Mouse (Mus musculus) left cerebral cortex, adult 11 months (tissue): ENCODE data around the gene Pbx3.

Experiments
- DNase-seq: peaks from one replicate; pipeline ENCODE4 v3.0.0; 2022; ENCODE audit warnings: low spot score

The Pbx3 gene

DNA sequence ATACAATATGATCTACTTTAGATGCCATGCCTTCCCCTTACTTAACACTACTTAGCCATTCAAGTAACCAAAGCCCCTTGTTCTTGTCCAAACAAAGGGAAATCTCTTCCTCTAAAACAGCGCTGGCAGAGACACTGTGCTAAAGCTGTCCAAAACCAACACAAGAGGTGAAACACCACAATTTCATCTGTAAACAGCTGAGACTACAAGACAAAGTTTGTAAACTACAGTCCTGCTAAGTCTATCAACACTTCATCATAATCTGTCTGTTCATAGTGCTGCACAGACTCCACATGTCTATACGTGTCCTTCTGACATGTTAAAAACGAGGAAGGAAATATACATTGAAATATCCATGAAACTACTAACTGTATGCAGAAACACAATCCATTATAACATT lies 151.5 kb downstream of the Pbx3 start:
- DNase-seq = no peak

DNA sequence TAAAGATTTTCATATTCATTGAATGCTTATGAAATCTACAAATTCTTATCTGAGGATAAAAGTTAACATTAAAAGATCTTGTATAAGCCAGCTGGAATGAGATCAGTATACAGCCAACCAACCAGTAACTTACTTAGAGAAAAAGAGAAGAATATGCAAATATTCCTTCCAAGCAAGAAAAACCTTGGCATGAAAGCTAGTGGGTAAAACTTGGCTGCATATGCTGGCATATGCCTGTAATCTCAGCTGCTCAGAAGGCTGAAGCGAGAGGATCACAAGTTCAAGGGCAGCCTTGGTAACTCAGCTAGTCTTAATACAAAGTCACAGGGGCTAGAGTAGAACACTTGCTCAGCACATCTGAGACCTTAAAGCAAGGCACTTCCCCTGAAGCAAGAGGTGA lies 153.8 kb downstream of the Pbx3 start:
- DNase-seq = no peak

- DNase-seq = no peak
Observed at GRCm38 (mm10) chr2:34217596-34217995, 155.3 kb downstream of the Pbx3 start.

- DNase-seq = peak; percentile 27
Observed at GRCm38 (mm10) chr2:34215496-34215895, 157.4 kb downstream of the Pbx3 start.

GRCm38 (mm10) chr2:34212418-34212817 lies 160.5 kb downstream of the Pbx3 start:
- no peak for DNase-seq

DNA sequence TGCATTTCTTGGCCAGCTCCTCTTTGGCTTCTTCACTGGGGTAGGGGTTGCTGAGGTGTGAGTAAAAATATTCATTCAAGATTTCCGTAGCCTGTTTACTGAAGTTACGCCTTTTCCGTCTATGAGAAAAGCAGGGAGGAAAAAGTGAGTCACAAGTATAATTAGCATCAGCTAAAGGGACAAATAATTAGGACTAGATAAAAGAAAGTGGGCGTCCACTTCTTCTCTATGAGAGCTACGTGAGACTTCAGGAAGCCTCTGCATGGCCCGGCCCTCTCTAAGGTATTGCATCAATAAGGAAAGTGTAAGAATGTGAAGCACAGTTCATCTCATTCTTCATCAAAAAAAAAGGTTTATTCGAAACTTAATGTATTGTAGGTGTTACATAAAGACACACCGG lies 168.1 kb downstream of the Pbx3 start:
- DNase-seq = no peak

GRCm38 (mm10) chr2:34204325-34204724 lies 168.6 kb downstream of the Pbx3 start:
- DNase-seq = no peak

GRCm38 (mm10) chr2:34193870-34194820 lies 178.8 kb downstream of the Pbx3 start:
- no peak for DNase-seq

- DNase-seq = no peak
Observed at GRCm38 (mm10) chr2:34193276-34193675, 179.7 kb downstream of the Pbx3 start.

DNA sequence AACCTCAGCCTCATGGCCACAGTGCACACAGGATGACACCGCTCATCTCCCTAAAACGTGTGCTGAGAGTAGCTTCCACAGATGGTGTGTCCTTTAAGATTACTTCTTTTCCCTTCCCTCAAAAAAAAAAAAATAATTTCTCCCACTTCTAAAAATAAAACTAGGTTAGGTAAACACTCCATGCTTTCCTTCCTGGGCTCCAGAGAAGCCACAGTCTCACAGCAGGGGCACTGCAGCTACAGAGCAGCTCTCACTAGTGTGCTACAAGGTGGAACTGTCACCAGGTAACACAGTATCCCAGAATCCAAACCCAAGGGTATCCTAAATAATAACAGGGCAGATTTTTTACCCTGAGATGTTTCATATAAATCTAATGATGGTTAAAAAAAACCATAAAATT lies 185.6 kb downstream of the Pbx3 start:
- DNase-seq = no peak

DNA sequence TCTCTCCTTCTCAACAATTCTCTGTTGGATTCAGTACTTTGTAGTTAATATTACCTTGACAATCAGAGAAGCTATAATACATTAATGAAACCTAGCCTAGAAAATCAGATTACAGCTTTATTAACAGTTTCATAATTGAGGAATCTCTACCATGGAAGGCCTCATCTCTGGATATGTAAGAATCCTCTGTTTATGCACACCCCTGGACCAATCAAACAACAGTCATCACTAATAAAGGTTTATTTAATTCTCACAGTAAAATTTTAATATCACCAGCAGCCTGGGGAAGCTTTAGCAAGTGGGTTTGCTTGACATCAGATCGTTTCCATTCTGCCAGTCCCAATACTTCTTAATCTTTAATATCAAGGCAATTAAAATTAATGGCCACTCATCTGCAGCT lies 191.3 kb downstream of the Pbx3 start:
- no peak for DNase-seq

DNA sequence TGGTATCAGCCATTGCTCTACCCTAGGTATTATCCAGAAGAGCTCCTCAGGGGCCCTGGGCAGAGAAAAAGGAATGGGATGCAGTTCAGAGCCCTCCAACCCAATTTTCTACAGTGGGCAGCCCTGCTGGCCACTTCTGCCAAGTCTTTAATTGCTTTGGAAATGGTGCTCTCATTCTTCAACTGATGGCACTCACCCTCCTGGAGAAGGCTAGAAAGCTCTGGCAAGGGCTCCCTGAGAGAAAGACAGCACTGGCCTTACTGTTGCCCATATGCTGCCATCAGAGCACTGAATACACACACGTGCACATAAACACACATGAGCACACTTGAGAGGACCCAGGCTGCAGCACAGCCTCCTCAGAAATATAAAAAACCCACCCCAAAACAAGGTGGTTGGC lies 193.6 kb downstream of the Pbx3 start:
- DNase-seq = no peak

GRCm38 (mm10) chr2:34178653-34179052 lies 194.3 kb downstream of the Pbx3 start:
- no peak for DNase-seq

DNA sequence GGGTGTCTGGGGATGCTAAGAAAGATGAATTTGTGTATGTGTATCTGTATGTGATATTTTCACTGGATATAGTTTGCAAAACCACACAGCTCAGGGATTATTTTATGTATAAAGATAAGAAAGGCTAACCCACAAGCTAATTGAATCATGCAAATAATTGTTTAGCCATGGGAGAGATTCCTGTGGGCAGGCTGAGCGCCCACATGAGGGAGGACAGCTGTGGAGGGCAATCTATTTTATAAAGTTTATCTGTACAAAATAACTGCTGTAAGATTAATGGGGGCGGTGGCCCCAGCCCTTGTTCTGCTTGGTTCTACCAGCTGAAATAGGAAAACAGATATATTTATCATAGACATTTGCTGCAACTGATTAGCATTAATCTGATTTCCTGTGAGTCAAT lies 202.5 kb downstream of the Pbx3 start:
- no peak for DNase-seq

DNA sequence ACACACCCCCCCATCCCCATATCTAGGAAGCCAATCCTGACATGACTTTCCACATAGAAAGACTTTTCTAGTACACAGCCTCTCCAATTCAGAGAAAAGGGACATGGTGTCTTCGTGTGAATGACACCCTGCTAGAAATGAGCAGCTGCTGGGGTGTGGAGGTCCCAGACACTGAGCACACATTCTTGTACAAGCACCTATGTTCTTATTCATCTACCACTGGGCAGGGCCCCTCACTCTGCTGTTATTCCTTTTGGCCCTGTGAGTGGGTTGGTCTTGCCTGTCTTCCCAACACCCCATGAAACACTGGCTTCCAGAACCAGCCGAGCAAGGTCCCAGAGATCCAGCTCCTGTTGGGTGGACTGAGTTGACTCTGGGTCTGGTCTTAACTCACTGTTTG lies 203.3 kb downstream of the Pbx3 start:
- DNase-seq = no peak

DNA sequence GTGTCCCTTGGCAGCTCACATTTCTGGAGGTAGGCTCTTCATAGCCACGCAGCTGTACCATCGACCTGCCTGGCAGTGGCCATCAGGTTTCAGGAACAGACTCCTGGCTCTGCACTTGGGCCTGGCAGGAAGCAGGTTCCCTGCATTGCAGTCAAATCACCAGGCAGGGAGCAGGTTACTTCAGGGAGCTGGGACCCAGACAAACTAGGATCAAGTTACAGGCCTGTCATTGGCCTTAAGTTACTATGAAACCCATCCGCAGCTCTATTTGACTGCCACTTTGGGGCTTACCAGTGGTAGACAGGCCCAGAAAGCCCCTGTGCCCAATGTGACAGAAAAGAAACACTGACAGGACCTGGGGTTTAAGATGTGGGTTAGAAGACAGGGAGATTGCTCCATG lies 204.8 kb downstream of the Pbx3 start:
- no peak for DNase-seq

GRCm38 (mm10) chr2:34162484-34162883 lies 210.5 kb downstream of the Pbx3 start:
- no peak for DNase-seq

GRCm38 (mm10) chr2:34157746-34158145 lies 215.2 kb downstream of the Pbx3 start:
- no peak for DNase-seq

GRCm38 (mm10) chr2:34154833-34155232 lies 218.1 kb downstream of the Pbx3 start:
- DNase-seq = no peak

GRCm38 (mm10) chr2:34153336-34153735 lies 219.6 kb downstream of the Pbx3 start:
- no peak for DNase-seq

GRCm38 (mm10) chr2:34150560-34150959 lies 222.4 kb downstream of the Pbx3 start:
- DNase-seq = no peak

- no peak for DNase-seq
Observed at GRCm38 (mm10) chr2:34148214-34148613, 224.7 kb downstream of the Pbx3 start.

DNA sequence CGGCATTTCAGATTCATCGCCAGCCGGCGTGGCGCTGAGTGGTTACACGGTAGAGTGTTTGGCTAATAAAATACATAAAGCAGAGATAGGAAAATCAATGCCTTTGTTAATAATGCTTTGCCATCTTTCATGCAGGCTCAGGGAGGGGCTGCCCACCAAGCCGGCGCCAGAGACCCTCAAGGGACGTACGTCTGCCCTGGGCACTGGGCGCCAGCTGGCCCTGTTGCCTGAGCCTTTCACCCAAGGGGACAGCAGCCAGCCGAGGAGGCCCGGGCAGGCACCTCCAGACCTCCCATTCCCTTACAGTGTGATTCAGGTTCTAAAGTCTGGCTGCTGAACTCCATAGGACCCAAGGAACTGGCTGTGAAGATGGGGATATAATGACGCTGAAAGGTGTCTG lies 225.5 kb downstream of the Pbx3 start:
- DNase-seq = no peak

- DNase-seq = no peak
Observed at GRCm38 (mm10) chr2:34147036-34147435, 225.9 kb downstream of the Pbx3 start.
